Mouse (Mus musculus) kidney, adult 2 months (tissue): ENCODE measurements at regions not wholly inside any gene's neighbourhood (a gene's known extent, or its start where the extent isn't known, plus 50 kb on each side); places are given as distances from the start of the nearest gene placed in this dataset.

Source experiments
- DNase-seq: peaks from one replicate; pipeline ENCODE4 v3.0.0; 2021
- H3K27ac ChIP-seq: fragments of 200-500 bp; 2 replicates; pipeline ENCODE4 v1.5.1; 2012; ENCODE audit warnings: low read depth, low read length, control low read depth, inconsistent platforms; ENCODE audit not compliant: insufficient read depth
- H3K27me3 ChIP-seq: fragments of 200-500 bp; replicated peaks from 2 replicates; pipeline ENCODE4 v1.6.1; 2012; ENCODE audit warnings: mild to moderate bottlenecking, moderate library complexity, low read length, inconsistent platforms; ENCODE audit not compliant: control insufficient read depth, insufficient read depth
- H3K36me3 ChIP-seq: fragments of 200-500 bp; 2 replicates; pipeline ENCODE4 v1.6.1; 2012; ENCODE audit warnings: mild to moderate bottlenecking, moderate library complexity, low read length, inconsistent platforms; ENCODE audit not compliant: control insufficient read depth, insufficient read depth
- H3K4me1 ChIP-seq: fragments of 200-500 bp; 2 replicates; pipeline ENCODE4 v1.6.1; 2011; ENCODE audit warnings: low read length; ENCODE audit not compliant: control insufficient read depth, insufficient read depth
- H3K4me3 ChIP-seq: fragments of 200-500 bp; 2 replicates; pipeline ENCODE4 v1.5.1; 2011; ENCODE audit warnings: mild to moderate bottlenecking, low read depth, low read length, control low read depth; ENCODE audit not compliant: insufficient read depth
- CTCF ChIP-seq: fragments of 200-500 bp; conservative IDR thresholded peaks from 2 replicates; pipeline ENCODE4 v1.5.1; 2011; ENCODE audit warnings: low read depth, mild to moderate bottlenecking, control low read depth, low read length, moderate library complexity, mixed read lengths; ENCODE audit not compliant: insufficient read depth, insufficient read length
- POLR2A ChIP-seq: fragments of 200-500 bp; IDR thresholded peaks from one replicate; pipeline ENCODE4 v1.6.1; 2011; ENCODE audit warnings: low read depth, low read length, control low read depth
- WGBS: fragments of 180-500 bp; shearing (Covaris S2); methylation state at CpG from one replicate; pipeline ENCODE4 v1.1.7; 2018; 5-methylcytosine and 5-hydroxymethylcytosine counted together

DNA sequence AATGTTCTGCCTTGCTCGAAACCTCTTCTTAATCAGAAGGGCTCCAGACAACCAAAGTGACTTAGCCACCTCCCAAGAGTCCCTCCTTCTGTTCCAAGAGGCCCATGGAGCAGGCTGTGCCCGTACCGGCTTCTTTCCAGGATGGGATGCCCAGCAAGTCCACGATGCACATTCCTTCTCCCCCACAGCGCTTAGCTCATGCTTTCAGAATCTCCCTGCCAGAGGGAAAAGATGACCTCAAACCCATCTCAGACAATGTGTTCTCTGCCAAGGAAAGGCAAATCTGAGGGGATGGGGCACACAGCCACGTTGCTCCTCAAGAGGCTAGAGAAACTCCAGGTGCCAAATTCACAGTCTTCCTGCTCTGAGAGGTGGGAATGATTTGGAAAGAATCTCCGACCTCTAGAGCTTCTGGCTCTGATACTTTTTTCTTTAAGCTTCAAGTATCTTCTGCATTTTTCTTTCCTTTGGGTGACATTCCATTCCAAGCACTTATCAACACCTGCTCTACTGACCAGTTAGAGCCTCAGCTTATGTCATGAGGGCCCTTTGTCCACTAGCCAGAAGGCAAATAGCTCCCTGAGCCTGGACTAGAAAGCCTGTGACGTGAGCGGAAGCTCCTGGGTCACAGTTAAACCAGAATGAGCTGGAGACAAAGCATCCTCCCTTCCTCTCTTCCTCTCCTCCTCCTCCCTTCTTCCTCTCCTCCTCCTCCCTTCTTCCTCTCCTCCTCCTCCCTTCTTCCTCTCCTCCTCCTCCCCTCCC lies 110.9 kb downstream of the Banf2 start:
- no peak for DNase-seq
- H3K27ac ChIP-seq: no peak overlapping the region
- no peaks in the 10 kb centered on the region for H3K4me1 ChIP-seq
- 85% methylated on average over 9 of the region's 9 CpGs for WGBS
- no peaks in the 10 kb centered on the region for H3K36me3 ChIP-seq
- TF ChIP-seq POLR2A: no peak
- no peak for TF ChIP-seq CTCF
- H3K4me3 ChIP-seq: no peak overlapping the region
- no peaks in the 10 kb centered on the region for H3K27me3 ChIP-seq

DNA sequence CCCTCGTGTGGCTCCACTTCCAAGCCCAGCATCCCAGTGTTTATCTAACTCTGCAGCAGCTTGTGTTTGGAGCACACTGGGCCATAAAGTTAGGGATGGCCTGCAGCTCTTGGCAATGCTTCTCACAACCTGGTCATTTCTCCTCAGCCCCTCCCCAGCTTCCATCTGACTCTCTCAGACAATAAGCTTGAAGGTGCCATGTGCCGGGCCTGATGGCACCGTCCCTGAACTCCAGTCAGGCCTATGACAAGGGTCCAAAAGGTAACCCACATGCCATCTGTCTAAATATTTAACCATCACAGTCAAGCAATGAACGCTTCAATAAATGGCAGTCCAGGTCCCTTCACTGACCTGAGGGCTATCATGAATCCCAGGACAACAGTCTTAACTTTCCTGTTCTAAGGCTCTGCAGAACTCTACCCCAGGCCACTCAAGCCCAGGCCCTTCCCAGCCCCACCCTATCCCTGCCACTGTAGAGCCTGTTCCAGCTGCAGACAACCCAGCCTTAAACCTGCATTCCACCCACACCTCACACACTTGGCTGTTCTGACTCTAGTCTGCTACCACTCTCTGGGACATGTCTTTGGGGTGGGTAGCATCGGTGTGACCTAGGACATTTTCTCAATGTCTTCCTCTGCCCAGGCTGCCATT lies 111.8 kb downstream of the Banf2 start:
- Histone ChIP-seq H3K27ac (no peak overlapping the region), H3K4me3 (no peak overlapping the region), H3K36me3 (no peaks in the 10 kb centered on the region), H3K27me3 (no peaks in the 10 kb centered on the region), H3K4me1 (no peaks in the 10 kb centered on the region)
- 66% methylated on average over 5 of the region's 5 CpGs for WGBS
- no peak for TF ChIP-seq POLR2A
- TF ChIP-seq CTCF: no peak
- DNase-seq: peak; percentile 51

DNA sequence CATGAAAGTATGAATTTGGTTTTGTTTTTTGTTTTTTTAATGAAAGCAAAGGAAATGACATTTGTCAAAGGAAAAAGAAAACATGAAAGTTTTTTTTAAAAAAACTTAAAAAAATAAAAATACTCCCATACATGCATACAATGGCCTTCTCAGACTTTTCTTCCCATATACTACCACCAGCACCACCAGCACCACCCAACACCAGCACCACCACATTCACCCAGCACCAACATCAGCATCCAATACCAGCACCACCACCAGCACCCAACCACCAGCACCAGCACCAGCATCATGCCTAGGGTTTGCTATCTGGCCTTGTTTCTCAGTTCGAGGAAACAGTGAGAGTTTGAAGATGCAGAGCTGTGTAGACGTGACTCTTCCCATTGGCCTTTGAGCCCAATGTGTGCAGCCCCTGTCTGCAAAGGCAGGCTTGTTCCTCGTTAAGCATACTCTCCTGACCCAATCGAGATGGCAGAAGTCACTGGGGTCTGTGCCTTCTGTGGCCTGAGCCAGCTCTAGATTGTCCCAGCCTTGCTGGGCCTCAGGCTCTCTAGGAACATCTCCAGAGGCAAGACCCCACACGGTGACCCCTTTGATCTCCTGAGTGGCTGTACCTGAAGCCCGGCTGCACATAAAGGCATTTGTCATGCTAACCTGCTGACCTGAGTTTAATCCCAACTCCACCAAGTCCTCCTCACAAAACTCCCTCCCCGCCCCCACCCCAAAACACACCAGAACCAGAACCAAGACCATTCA lies 113.8 kb upstream of the Mgme1 start:
- 74% methylated on average over 7 of the region's 7 CpGs for WGBS

DNA sequence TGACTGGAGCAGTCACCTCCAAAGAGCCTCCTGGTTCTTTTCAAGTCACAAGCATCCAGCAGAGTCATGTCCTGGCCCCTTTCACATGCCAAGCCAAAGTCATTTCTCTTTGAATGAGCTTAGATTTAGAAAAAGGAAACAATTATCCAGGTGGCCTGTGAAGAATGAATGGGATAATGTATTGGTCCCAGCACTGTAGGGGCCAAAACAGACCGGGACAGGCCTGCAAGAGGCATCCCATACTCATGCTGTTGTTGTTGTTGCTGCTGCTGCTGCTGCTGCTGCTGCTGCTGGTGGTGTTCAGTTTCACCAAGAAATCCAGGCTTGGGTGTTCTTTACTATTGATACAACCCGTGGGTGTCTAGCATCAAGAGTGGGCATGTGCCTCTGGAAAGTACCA lies 113.1 kb upstream of the Mgme1 start:
- DNase-seq: no peak
- H3K27me3 ChIP-seq: no peaks in the 10 kb centered on the region
- no peak overlapping the region for H3K4me3 ChIP-seq
- no peak overlapping the region for H3K27ac ChIP-seq
- WGBS: 58% methylated on average over 2 of the region's 2 CpGs
- no peak for TF ChIP-seq CTCF
- no peak for TF ChIP-seq POLR2A
- H3K4me1 ChIP-seq: peaks cover 10% of the 10 kb centered on the region
- H3K36me3 ChIP-seq: no peaks in the 10 kb centered on the region

More for the DNA sequence above, 113.8 kb upstream of the Mgme1 start:
- Histone ChIP-seq H3K27ac (no peak overlapping the region), H3K4me3 (no peak overlapping the region), H3K27me3 (no peaks in the 10 kb centered on the region), H3K36me3 (no peaks in the 10 kb centered on the region), H3K4me1 (peaks cover 10% of the 10 kb centered on the region)
- no peak for TF ChIP-seq POLR2A
- TF ChIP-seq CTCF: no peak
- no peak for DNase-seq

DNA sequence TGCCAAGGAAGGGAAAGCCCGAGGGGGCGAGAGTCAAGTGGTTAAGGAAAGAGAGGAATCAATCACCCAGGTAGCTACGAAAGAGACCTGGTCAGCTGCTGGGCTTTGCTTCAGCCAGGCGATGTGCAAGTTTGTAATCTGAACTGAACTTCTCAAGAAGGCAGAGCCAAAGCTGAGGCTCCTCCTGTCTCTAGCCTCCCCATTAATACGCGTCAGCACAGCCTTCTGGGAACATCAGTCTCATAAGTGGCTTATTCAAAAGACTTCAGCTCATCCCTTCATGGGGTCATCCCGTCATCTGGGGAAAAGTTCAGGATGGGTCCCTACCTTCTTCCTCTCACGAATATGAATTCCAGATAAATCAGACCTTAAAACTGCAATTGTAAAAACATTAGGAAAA lies 112.2 kb upstream of the Mgme1 start:
- DNase-seq: no peak
- H3K4me1 ChIP-seq: peaks cover 10% of the 10 kb centered on the region
- H3K27me3 ChIP-seq: no peaks in the 10 kb centered on the region
- TF ChIP-seq CTCF: no peak
- TF ChIP-seq POLR2A: no peak
- H3K27ac ChIP-seq: no peak overlapping the region
- H3K36me3 ChIP-seq: no peaks in the 10 kb centered on the region
- 65% methylated on average over 8 of the region's 8 CpGs for WGBS
- H3K4me3 ChIP-seq: no peak overlapping the region

DNA sequence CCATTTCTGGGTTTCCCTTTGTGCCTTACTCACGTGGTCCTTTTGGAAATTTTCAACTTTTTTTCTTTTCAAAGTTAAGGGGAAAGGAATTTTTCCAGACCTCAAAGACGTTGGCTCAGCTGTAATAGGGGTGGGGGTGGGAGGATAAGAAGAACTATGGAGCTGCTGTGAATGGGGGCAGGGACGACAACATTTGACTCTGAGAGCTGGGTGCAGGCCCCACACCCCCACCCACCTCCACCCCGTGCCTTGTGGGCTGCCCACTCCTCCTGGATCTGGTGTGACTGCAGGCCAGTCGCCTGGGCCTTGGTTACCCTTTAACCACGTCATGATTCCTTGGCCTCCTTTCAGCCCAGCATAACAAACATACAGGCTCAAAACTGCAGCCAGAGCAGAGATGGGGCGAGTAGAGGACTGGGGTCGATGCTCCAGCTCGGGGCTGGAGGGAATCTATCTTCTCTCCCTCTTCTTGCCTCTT lies 110.6 kb upstream of the Mgme1 start:
- 22% methylated on average over 9 of the region's 9 CpGs for WGBS
- H3K27me3 ChIP-seq: no peaks in the 10 kb centered on the region
- peak overlapping the region; percentile 62 for H3K27ac ChIP-seq
- H3K36me3 ChIP-seq: no peaks in the 10 kb centered on the region
- peak; percentile 87 for DNase-seq
- H3K4me3 ChIP-seq: no peak overlapping the region
- TF ChIP-seq CTCF (no peak), POLR2A (no peak)
- H3K4me1 ChIP-seq: peaks cover 10% of the 10 kb centered on the region

DNA sequence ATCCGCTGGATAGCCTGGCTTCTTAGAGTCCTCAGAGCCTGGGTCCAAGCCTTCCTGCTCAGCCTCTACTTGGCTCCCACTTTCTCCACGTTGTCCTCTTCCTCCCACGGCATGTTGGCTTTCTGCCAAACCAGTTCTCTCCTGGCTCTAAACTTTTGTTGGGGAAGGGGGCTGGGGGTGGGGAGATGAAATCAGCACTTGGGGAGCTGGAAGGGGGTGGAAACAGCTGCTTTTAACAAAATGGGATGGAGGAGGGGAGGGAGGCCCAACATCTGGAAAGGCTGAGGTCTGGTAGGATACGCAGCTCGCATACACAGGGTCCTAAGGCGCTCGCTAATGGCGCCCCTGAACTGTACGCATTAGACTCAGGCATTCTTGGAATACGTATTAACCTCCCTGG lies 110.0 kb upstream of the Mgme1 start:
- Histone ChIP-seq H3K4me1 (peaks cover 10% of the 10 kb centered on the region), H3K27ac (peak overlapping the region; percentile 62), H3K4me3 (no peak overlapping the region), H3K27me3 (no peaks in the 10 kb centered on the region), H3K36me3 (no peaks in the 10 kb centered on the region)
- WGBS: 63% methylated on average over 10 of the region's 10 CpGs
- TF ChIP-seq POLR2A: no peak
- no peak for TF ChIP-seq CTCF
- no peak for DNase-seq
